34 mouse cellular contexts compared by ENCODE assay signal in genomic region chr7:140111943-140112342, GRCm38 (mm10). TPM values are rescaled to one million over a fixed set of nuclear protein-coding genes. Genes with fewer than 3 reads are reported as not detected.
DNase-seq lines count a peak whose midpoint lies in the region; ATAC-seq and TF ChIP-seq lines count a peak whose summit lies in the region.
"Had no signal": no experiment of that assay in that cellular context is flagged by ENCODE, and none has a peak within 500 bp of the region (broad histone marks: within the 10 kb centered on the region; RNA-seq: fewer than 3 reads in every experiment).

No protein-coding gene starts in this region.

- peak; percentile 41 to 61 for DNase-seq in lung, adult 18-20 months
- no peak for DNase-seq in lung, postnatal 10 days
- DNase-seq in hindbrain, embryonic 10.5 days (ENCODE audit: low spot score): no peak
- DNase-seq: cerebellum, adult 18-20 months; cerebellum, postnatal 14 days; forebrain, postnatal 0 days; gastrocnemius, postnatal 36 days; kidney, adult 2 months; liver; liver, postnatal 0 days; retina, postnatal 1 day; right cerebral cortex, postnatal 25 days; thymus, postnatal 25 days had no signal

- H3K27ac ChIP-seq in bone marrow macrophage, adult 2 months (ENCODE audit: insufficient read depth, low read depth, low read length): peak overlapping the region; percentile 53
- H3K27ac ChIP-seq in hindbrain, embryonic 10.5 days: no peak overlapping the region
- H3K27ac ChIP-seq: embryonic facial prominence, embryonic 13.5 days; forebrain, embryonic 10.5 days; hindbrain, embryonic 13.5 days; kidney, postnatal 0 days; limb, embryonic 10.5 days; midbrain, embryonic 13.5 days had no signal

- peaks cover 30% of the 10 kb centered on the region for H3K36me3 ChIP-seq in C2C12 (ENCODE audit: control insufficient read depth, insufficient read depth)
- peaks cover 61% of the 10 kb centered on the region for H3K36me3 ChIP-seq in hindbrain, embryonic 10.5 days

- peaks cover 22% of the 10 kb centered on the region for H3K4me1 ChIP-seq in bone marrow macrophage, adult 2 months (ENCODE audit: control insufficient read depth, insufficient read depth, low read length)
- peaks cover 13% of the 10 kb centered on the region for H3K4me1 ChIP-seq in hindbrain, embryonic 10.5 days (replicated peaks)

- no peaks in the 10 kb centered on the region for H3K9me3 ChIP-seq in hindbrain, embryonic 10.5 days
- H3K9me3 ChIP-seq: embryonic facial prominence, embryonic 13.5 days; forebrain, embryonic 10.5 days; hindbrain, embryonic 13.5 days; limb, embryonic 10.5 days; midbrain, embryonic 13.5 days had no signal

- H3K4me3 ChIP-seq in C2C12 (ENCODE audit: insufficient read depth, poor library complexity, severe bottlenecking): no peak overlapping the region
- H3K4me3 ChIP-seq in bone marrow macrophage, adult 2 months (ENCODE audit: insufficient read depth, low read length): no peak overlapping the region
- H3K4me3 ChIP-seq in hindbrain, embryonic 10.5 days: no peak overlapping the region
- H3K4me3 ChIP-seq: embryonic facial prominence, embryonic 13.5 days; forebrain, embryonic 10.5 days; hindbrain, embryonic 13.5 days; limb, embryonic 10.5 days; midbrain, embryonic 13.5 days had no signal

- H3K79me2 ChIP-seq in C2C12 (ENCODE audit: control insufficient read depth, insufficient read depth): peaks cover 19% of the 10 kb centered on the region

- no peak overlapping the region for H3ac ChIP-seq in C2C12 (ENCODE audit: control insufficient read depth, insufficient read length, low read depth)

- peaks cover 10% of the 10 kb centered on the region for H3K79me3 ChIP-seq in C2C12 (ENCODE audit: low read depth)

- 66% methylated on average over 3 of the region's 3 CpGs for WGBS in hindbrain, embryonic 10.5 days

- peak; percentile 24; the same call in 1 of the 2 replicates for ATAC-seq in megakaryocyte, adult 5-6 weeks (ENCODE audit: poor library complexity, severe bottlenecking)
- ATAC-seq in activated CD4-positive, CD25-positive, alpha-beta regulatory T cell, adult 4 months: no peak
- ATAC-seq: forebrain, postnatal 0 days; inflammation-experienced regulatory T-cells, adult 6 months; liver, postnatal 0 days; midbrain, embryonic 13.5 days had no signal

- no peak for TF ChIP-seq POLR2A in bone marrow macrophage, adult 2 months (IDR thresholded peaks at IDR 0.05; ENCODE audit: borderline replicate concordance, low read depth, low read length)

- H3K27me3 ChIP-seq in C2C12 (ENCODE audit: control insufficient read depth, insufficient read depth, insufficient read length): no peaks in the 10 kb centered on the region
- H3K27me3 ChIP-seq in hindbrain, embryonic 10.5 days (ENCODE audit: insufficient read depth, poor library complexity, severe bottlenecking): no peaks in the 10 kb centered on the region
- H3K27me3 ChIP-seq: embryonic facial prominence, embryonic 13.5 days; hindbrain, embryonic 13.5 days; midbrain, embryonic 13.5 days had no signal

- TF ChIP-seq CTCF in C2C12 (IDR thresholded peaks at IDR 0.05; ENCODE audit: control insufficient read depth, insufficient read depth, insufficient read length): no peak
- no peak for TF ChIP-seq CTCF in bone marrow macrophage, adult 2 months (IDR thresholded peaks at IDR 0.05; ENCODE audit: low read depth, low read length)

TF ChIP-seq in C2C12, 6 proteins besides CTCF, POLR2A, EP300 and RAD21:
- peak; percentile 59 for TF ChIP-seq USF1 (IDR thresholded peaks at IDR 0.05; ENCODE audit: low read depth)
- no peak for TF ChIP-seq MAX (IDR thresholded peaks at IDR 0.05)
- TF ChIP-seq CEBPB (IDR thresholded peaks at IDR 0.05; ENCODE audit: low read depth): peak; percentile 87
- peak; percentile 0 for TF ChIP-seq MYOD1 (IDR thresholded peaks at IDR 0.05; ENCODE audit: control insufficient read depth, insufficient read length, low read depth)
- no peak for TF ChIP-seq FOSL1 (IDR thresholded peaks at IDR 0.05; ENCODE audit: insufficient read depth, low read length, poor library complexity, severe bottlenecking)
- no peak for TF ChIP-seq MYOG (IDR thresholded peaks at IDR 0.05; ENCODE audit: control insufficient read depth, extremely low read depth, insufficient read length)

RNA-seq across cellular contexts. Expression of gene Paox, which starts 3.7 kb away (rescaled TPM):
- 10.1 TPM for polyA plus RNA-seq in C2C12 (2012; fragmentation: generic; extraction: Trizol)
- polyA plus RNA-seq in bone marrow macrophage, adult 2 months (2012; ENCODE audit: insufficient read depth, insufficient read length, missing spikeins): 20.1 and 25.9 TPM in 2 replicates
- total RNA-seq in megakaryocyte, adult 5-6 weeks (2015): 12.9 and 16.9 TPM in 2 replicates
- 8.7 and 11.3 TPM in 2 replicates for total RNA-seq in megakaryocyte, adult 5-6 weeks (2017)
- polyA plus RNA-seq in hindbrain, embryonic 10.5 days (2016; fragmentation: Nextera tagmentation; extraction: Ambion mirVana): 15.7 and 21.7 TPM in 2 replicates
- polyA plus RNA-seq in activated CD4-positive, CD25-positive, alpha-beta regulatory T cell, adult 4 months (2017; shearing (Covaris generic)): 1 to 10 TPM; 3.8 to 4.7 TPM

RNA-seq across cellular contexts. Expression of gene Echs1, which starts 4.3 kb away (rescaled TPM):
- 149 TPM for polyA plus RNA-seq in C2C12 (2012; fragmentation: generic; extraction: Trizol)
- 44.9 and 45.7 TPM in 2 replicates for polyA plus RNA-seq in bone marrow macrophage, adult 2 months (2012; ENCODE audit: insufficient read depth, insufficient read length, missing spikeins)
- total RNA-seq in megakaryocyte, adult 5-6 weeks (2015): 72.7 and 97.4 TPM in 2 replicates
- 71.3 and 87.9 TPM in 2 replicates for total RNA-seq in megakaryocyte, adult 5-6 weeks (2017)
- 153 and 156 TPM in 2 replicates for polyA plus RNA-seq in hindbrain, embryonic 10.5 days (2016; fragmentation: Nextera tagmentation; extraction: Ambion mirVana)
- 10 to 100 TPM; 73.1 to 79.4 TPM for polyA plus RNA-seq in activated CD4-positive, CD25-positive, alpha-beta regulatory T cell, adult 4 months (2017; shearing (Covaris generic))

RNA-seq across cellular contexts. Expression of gene Fuom, which starts 9.7 kb away (rescaled TPM):
- 21.5 TPM for polyA plus RNA-seq in C2C12 (2012; fragmentation: generic; extraction: Trizol)
- polyA plus RNA-seq in bone marrow macrophage, adult 2 months (2012; ENCODE audit: insufficient read depth, insufficient read length, missing spikeins): 19.0 and 22.5 TPM in 2 replicates
- 13.0 and 15.8 TPM in 2 replicates for total RNA-seq in megakaryocyte, adult 5-6 weeks (2015)
- total RNA-seq in megakaryocyte, adult 5-6 weeks (2017): 12.1 and 16.0 TPM in 2 replicates
- 13.6 and 17.9 TPM in 2 replicates for polyA plus RNA-seq in hindbrain, embryonic 10.5 days (2016; fragmentation: Nextera tagmentation; extraction: Ambion mirVana)
- polyA plus RNA-seq in activated CD4-positive, CD25-positive, alpha-beta regulatory T cell, adult 4 months (2017; shearing (Covaris generic)): 10 to 100 TPM in 1 of 2 experiments, 1 to 10 TPM in 1; 9.9 to 11.0 TPM

RNA-seq across cellular contexts. Expression of gene Prap1, which starts 18.7 kb away (rescaled TPM):
- not detected for polyA plus RNA-seq in C2C12 (2012; fragmentation: generic; extraction: Trizol)
- polyA plus RNA-seq in bone marrow macrophage, adult 2 months (2012; ENCODE audit: insufficient read depth, insufficient read length, missing spikeins): not detected in 2 replicates
- total RNA-seq in megakaryocyte, adult 5-6 weeks (2015): not detected in 2 replicates
- not detected in 2 replicates for total RNA-seq in megakaryocyte, adult 5-6 weeks (2017)
- polyA plus RNA-seq in hindbrain, embryonic 10.5 days (2016; fragmentation: Nextera tagmentation; extraction: Ambion mirVana): not detected in 2 replicates
- polyA plus RNA-seq in activated CD4-positive, CD25-positive, alpha-beta regulatory T cell, adult 4 months (2017; shearing (Covaris generic)): not detected
- total RNA-seq: adrenal gland, adult 18-20 months; adrenal gland, postnatal 4 days; forebrain, postnatal 0 days; gastrocnemius, postnatal 36 days; heart, adult 8-10 months; heart, postnatal 25 days; layer of hippocampus, postnatal 14 days; left cerebral cortex, adult 8-10 months; monocyte, adult 5-6 weeks had no signal
- polyA plus RNA-seq: embryonic facial prominence, embryonic 13.5 days; forebrain, embryonic 10.5 days; forebrain, postnatal 0 days; heart, embryonic 14.5 days; hindbrain, embryonic 13.5 days; inflammation-experienced regulatory T-cells, adult 6 months; limb, embryonic 10.5 days; liver, postnatal 0 days; midbrain, embryonic 13.5 days; neural tube, embryonic 11.5 days; spleen, adult 2 months had no signal

RNA-seq across cellular contexts. Expression of gene Mtg1, which starts 25.4 kb away (rescaled TPM):
- polyA plus RNA-seq in C2C12 (2012; fragmentation: generic; extraction: Trizol): 16.9 TPM
- polyA plus RNA-seq in bone marrow macrophage, adult 2 months (2012; ENCODE audit: insufficient read depth, insufficient read length, missing spikeins): 10.5 and 10.8 TPM in 2 replicates
- 10.2 and 17.4 TPM in 2 replicates for total RNA-seq in megakaryocyte, adult 5-6 weeks (2015)
- 5.9 and 14.4 TPM in 2 replicates for total RNA-seq in megakaryocyte, adult 5-6 weeks (2017)
- polyA plus RNA-seq in hindbrain, embryonic 10.5 days (2016; fragmentation: Nextera tagmentation; extraction: Ambion mirVana): 29.4 and 30.1 TPM in 2 replicates
- polyA plus RNA-seq in activated CD4-positive, CD25-positive, alpha-beta regulatory T cell, adult 4 months (2017; shearing (Covaris generic)): 10 to 100 TPM; 27.7 to 34.1 TPM

Comparison
In these comparisons a context has a peak if more than half of its experiments do, and no peak if none do; other contexts are left out.
1. DNase-seq: peak in lung, adult 18-20 months (2 of 2); none in lung, postnatal 10 days (single experiment) and hindbrain, embryonic 10.5 days (single experiment).